Mouse (Mus musculus) testis, postnatal 14 days (tissue): ENCODE measurements around the gene Nol9.

ENCODE experiments used
- DNase-seq: peaks from one replicate; pipeline ENCODE4 v3.0.0; 2021; ENCODE audit warnings: low spot score

Nol9 gene

DNA sequence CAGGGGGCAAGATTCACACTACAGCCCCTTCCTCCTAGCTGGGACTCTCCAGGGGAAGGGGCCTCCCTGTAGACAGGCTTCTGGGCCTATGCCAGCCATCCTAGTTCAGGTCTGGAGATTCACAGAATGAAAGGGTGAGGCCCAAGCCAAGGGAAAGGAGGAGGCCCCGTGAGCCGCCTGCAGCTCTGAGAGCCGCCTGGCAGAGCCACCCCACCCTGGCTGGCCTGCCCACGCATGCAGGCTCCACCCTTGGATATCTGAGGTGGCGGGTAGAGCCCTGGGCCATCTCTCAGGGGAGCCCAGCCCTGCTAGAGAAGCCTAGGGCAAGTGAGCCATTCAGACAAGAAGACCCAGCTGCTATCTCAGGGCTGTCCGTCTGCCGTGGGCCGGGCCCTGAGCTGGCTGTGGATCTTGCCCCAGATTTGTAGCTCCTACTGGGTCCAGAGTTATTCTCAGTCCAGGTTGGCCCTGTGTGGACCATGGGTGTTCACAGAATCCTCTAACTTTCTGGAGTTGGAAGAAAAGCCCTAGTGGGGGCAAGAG, 53.7 kb downstream of the Nol9 start:
- DNase-seq: no peak

GRCm38 (mm10) chr4:152094233-152094632, 55.1 kb downstream of the Nol9 start:
- no peak for DNase-seq

GRCm38 (mm10) chr4:152095937-152096910, 57.1 kb downstream of the Nol9 start:
- no peak for DNase-seq

DNA sequence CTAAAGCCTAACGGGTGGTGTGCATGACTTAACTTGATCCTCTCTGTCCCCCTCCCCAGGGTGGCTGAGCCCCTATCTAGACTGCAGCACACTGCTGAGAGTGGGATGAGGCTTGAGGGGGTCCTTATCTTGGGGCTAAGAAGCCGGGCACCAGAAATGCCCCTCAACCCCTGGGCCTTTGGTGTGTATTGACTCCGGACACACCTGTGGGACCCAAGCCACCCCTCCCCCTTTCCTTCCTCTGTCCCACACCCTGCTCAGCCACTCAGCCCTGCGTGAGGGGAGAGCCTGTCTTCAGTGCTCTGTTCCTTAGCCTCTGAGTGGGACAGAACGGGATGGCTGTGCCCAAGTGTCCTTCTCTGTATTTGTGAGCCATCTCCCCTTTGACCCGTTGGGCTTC, 57.8 kb downstream of the Nol9 start:
- DNase-seq: no peak

DNA sequence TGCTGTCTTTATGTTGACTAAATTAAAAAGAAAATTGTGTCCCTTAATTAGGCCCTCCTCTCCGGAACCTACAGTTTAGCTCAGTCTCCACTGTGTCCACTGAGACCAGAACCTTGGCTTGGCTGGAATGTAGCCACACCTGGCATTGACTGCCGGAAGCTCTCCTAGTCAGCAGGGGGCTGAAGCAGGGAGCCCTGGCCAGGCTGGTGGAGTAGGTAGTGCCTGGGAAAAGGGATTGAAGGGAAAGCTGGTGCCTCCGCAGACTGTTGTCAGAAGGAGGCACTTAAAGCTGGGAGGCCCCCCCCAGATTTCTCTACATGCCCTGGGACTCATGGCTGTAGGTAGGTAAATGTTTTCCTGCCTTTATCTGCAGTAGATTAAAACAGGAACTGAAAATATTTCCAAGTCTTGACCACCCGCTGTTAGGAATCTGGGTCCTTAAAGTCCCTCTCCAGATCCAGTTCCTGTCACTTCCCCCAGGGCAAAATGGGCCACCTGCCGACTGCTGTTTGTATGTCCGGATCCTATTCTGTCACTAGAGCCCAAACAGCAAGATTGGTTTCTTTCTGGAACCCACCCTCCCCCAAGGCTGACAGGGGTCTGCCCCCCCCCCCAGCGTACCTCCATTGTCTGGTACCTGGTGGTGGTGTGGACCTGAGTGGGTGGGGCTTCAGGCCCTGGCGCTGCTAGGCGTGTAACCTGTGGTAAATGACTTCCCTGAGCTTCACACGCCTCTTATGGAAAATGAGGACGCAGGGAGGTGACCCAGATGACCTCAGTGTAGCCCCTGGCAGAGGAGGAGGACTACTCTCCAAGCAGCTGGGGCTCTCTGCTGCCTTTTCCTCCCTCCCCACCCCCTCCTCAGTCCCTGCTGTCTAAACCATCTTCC, 59.0 kb downstream of the Nol9 start:
- DNase-seq: no peak

GRCm38 (mm10) chr4:152100541-152100940, 61.4 kb downstream of the Nol9 start:
- DNase-seq: no peak

GRCm38 (mm10) chr4:152101081-152101653, 62.0 kb downstream of the Nol9 start:
- no peak for DNase-seq

GRCm38 (mm10) chr4:152101921-152102320, 62.8 kb downstream of the Nol9 start:
- DNase-seq: no peak

DNA sequence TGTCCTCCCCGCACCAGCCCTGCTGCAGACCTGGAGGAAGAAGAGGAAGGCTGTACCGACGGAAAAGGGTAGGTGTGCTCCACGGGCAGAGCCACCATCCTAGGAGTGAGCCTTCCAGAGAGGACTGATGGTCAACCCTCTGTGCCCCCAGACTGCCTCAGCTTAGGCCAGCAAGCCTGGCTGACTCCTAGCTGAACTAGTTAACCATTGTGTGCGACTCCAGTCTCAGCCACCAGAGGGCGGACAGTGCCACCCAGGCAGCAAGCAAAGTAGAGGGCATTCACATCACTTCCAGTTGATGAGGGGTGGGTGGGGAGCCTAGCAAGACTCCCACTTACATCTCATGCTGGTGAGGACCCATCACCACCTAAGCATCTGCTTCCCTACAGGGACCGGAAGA, 63.9 kb downstream of the Nol9 start:
- DNase-seq: no peak

DNA sequence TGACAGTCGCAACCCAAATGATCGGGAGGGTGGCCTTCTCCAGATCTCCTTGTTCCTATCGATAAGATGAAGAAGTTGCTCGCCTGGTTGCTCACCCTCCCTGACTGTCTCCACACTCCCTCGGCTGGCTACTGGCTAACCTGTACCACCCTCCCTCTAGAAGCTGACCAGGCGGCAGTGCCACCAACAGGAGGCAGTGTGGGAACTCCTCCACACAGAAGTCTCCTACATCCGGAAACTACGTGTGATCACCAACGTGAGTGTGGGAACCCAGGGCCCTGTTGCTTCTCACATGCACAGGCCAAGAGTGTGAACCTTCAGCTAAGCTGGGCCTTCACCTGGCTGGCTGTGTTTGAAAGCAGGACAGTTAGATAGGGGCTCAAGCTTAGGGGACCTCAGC, 67.6 kb downstream of the Nol9 start:
- DNase-seq: no peak

GRCm38 (mm10) chr4:152107493-152107892, 68.4 kb downstream of the Nol9 start:
- peak; percentile 73 for DNase-seq

GRCm38 (mm10) chr4:152107971-152108509, 68.9 kb downstream of the Nol9 start:
- DNase-seq: peak; percentile 81

DNA sequence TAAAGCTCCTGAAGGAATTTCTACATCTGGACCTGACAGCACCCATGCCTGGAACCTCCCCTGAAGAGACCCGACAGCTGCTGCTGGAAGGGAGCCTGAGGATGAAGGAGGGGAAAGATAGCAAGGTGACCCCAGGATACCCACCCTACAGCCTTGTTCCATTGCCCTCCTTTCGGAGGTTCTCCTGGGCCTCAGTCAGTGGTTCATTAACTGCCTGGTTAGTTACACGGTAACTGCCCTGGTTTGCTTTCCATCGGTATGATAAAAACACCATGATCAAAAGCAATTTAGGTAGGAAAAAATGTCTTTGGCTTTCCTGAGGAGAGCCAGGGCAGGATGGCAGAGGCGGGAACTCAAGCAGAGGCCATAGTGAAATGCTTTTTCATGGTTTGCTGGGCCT, 69.6 kb downstream of the Nol9 start:
- DNase-seq: no peak

DNA sequence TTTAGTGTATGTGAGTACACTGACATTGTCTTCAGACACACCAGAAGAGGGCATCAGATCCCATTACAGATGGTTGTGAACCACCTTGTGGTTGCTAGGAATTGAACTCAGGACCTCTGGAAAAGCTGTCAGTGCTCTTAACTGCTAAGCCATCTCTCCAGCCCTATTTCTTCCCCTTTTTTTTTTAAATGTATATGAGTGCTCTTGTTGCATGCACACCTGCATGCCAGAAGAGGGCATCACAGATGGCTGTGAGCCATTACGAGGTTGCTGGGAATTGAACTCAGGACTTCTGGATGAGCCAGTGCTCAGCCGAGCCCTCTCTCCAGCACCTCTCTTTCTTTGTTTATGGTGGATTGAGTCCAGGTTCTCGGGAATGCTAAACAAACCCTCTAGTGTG, 70.4 kb downstream of the Nol9 start:
- DNase-seq: no peak

DNA sequence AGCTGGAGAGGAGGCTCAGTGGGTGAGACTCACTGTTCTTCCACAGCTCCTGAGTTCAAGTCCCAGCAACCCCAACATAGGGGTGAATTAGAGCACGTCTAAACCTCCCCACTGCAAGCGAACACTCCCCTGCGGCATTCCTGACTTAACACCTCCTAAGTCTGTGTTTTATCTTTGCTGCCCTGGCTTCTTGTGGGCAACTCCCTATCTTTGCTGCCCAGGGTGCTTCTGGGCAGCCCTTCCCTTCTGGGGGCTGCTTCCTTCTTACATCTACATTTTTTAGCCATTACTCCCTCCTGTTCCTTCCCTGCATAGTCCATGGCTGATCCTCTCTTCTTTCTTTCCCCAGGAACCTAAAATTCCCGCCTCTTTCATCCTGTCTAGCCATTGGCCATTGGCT, 71.6 kb downstream of the Nol9 start:
- no peak for DNase-seq
